Mouse (Mus musculus) midbrain, embryonic 15.5 days (tissue): ENCODE data around the gene Eps15l1. TPM values are rescaled to one million over a fixed set of nuclear protein-coding genes. Genes with fewer than 3 reads are reported as not detected.

Experiments
- ATAC-seq: fragments of 200-750 bp; cut with Nextera tagmentation; replicated peaks from 2 replicates; pipeline ENCODE4 v1.8.0; 2017; ENCODE audit warnings: moderate TSS enrichment
- H3K27ac ChIP-seq: fragments of 300-500 bp; sonication (generic); 2 replicates; pipeline ENCODE4 v1.5.1; 2015; ENCODE audit warnings: mild to moderate bottlenecking, inconsistent platforms
- H3K27me3 ChIP-seq: fragments of 300-500 bp; sonication (generic); replicated peaks from 2 replicates; pipeline ENCODE4 v1.6.1; 2015; ENCODE audit warnings: inconsistent platforms
- H3K36me3 ChIP-seq: fragments of 300-500 bp; sonication (generic); replicated peaks from 2 replicates; pipeline ENCODE4 v1.6.1; 2015; ENCODE audit warnings: inconsistent platforms
- H3K4me1 ChIP-seq: fragments of 300-500 bp; sonication (generic); 2 replicates; pipeline ENCODE4 v1.6.1; 2015; ENCODE audit warnings: inconsistent platforms
- H3K4me2 ChIP-seq: fragments of 300-500 bp; sonication (generic); 2 replicates; pipeline ENCODE4 v1.6.1; 2015; ENCODE audit warnings: inconsistent platforms, mild to moderate bottlenecking, moderate library complexity
- H3K4me3 ChIP-seq: fragments of 300-500 bp; sonication (generic); 2 replicates; pipeline ENCODE4 v1.5.1; 2015; ENCODE audit warnings: mild to moderate bottlenecking, inconsistent platforms
- H3K9ac ChIP-seq: fragments of 300-500 bp; sonication (generic); 2 replicates; pipeline ENCODE4 v1.6.1; 2015; ENCODE audit warnings: mild to moderate bottlenecking, inconsistent platforms
- H3K9me3 ChIP-seq: fragments of 300-500 bp; sonication (generic); 2 replicates; pipeline ENCODE4 v1.6.1; 2016; ENCODE audit warnings: inconsistent platforms
- WGBS: fragments of 180-500 bp; shearing (Covaris S2); methylation state at CpG from one replicate; pipeline ENCODE4 v1.1.7; 2015; ENCODE audit warnings: mixed read lengths; 5-methylcytosine and 5-hydroxymethylcytosine counted together
- polyA plus RNA-seq: library from polyadenylated mRNA; unstranded; fragments of >200 nt; fragmentation: Nextera tagmentation; extraction: Ambion mirVana; gene quantifications from 2 replicates; pipeline ENCODE4 v1.2.1, GENCODE M21; 2015

Gene Eps15l1
- polyA plus RNA-seq, 1 experiment from 2014 or later: 63.7 TPM

DNA sequence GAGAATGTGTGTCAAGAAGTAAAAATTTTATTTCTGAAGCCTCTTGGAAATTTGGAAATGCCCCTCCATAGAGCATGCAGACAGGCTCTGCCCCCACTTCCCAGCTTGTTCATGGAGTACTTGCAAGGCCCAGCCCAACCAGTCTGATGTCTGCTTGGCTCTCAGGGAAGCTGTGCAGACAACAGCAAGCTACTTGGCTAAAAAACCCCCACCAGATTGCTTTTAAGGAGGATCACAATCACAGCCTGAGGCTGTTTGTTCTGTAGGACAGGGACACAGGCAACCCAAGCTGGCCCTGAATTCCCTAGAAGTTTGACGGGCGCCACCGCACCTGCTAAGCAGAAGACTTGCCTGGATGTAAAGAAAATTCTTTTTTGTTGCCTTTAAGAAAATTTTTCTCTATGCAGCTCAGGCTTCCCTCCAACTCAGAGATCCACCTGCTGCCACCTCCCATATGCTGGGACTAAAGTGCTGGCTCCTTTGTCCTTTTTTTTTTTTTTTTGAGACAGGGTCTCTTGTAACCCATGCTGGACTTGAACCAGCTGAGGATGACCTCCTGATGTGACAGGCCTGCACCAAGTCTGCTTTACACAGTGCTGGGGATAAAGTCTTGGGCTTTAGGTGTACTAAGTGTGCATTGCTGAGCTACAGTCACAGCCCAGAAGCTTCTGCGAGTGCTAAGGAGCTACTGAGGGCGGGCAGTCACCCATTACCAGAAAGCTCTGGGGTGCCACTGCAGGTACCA is 78.5 kb downstream of the Eps15l1 start:
- WGBS: 92% methylated on average over 5 of the region's 5 CpGs
- no peak for ATAC-seq
- H3K9ac ChIP-seq: no peak overlapping the region
- no peak overlapping the region for H3K4me2 ChIP-seq
- peaks cover 31% of the 10 kb centered on the region for H3K36me3 ChIP-seq
- H3K27ac ChIP-seq: no peak overlapping the region
- no peaks in the 10 kb centered on the region for H3K27me3 ChIP-seq
- H3K4me1 ChIP-seq: no peaks in the 10 kb centered on the region
- H3K9me3 ChIP-seq: no peaks in the 10 kb centered on the region
- no peak overlapping the region for H3K4me3 ChIP-seq

GRCm38 (mm10) chr8:72337034-72337433 is 84.2 kb downstream of the Eps15l1 start:
- Histone ChIP-seq H3K9me3 (no peaks in the 10 kb centered on the region), H3K27ac (no peak overlapping the region), H3K36me3 (peaks cover 25% of the 10 kb centered on the region), H3K4me1 (no peaks in the 10 kb centered on the region), H3K9ac (no peak overlapping the region), H3K4me3 (no peak overlapping the region), H3K27me3 (no peaks in the 10 kb centered on the region), H3K4me2 (no peak overlapping the region)
- no peak for ATAC-seq

GRCm38 (mm10) chr8:72336273-72336672 is 85.0 kb downstream of the Eps15l1 start:
- Histone ChIP-seq H3K27ac (no peak overlapping the region), H3K4me3 (no peak overlapping the region), H3K9ac (no peak overlapping the region), H3K27me3 (no peaks in the 10 kb centered on the region), H3K4me2 (no peak overlapping the region), H3K4me1 (no peaks in the 10 kb centered on the region), H3K9me3 (no peaks in the 10 kb centered on the region), H3K36me3 (peaks cover 23% of the 10 kb centered on the region)
- WGBS: 81% methylated on average over 2 of the region's 2 CpGs
- ATAC-seq: no peak

GRCm38 (mm10) chr8:72334144-72334641 is 87.1 kb downstream of the Eps15l1 start:
- Histone ChIP-seq H3K4me3 (no peak overlapping the region), H3K27ac (no peak overlapping the region), H3K36me3 (peaks cover 13% of the 10 kb centered on the region), H3K4me2 (no peak overlapping the region), H3K9me3 (no peaks in the 10 kb centered on the region), H3K4me1 (no peaks in the 10 kb centered on the region), H3K9ac (no peak overlapping the region), H3K27me3 (no peaks in the 10 kb centered on the region)
- no peak for ATAC-seq
- 81% methylated on average over 4 of the region's 4 CpGs for WGBS

DNA sequence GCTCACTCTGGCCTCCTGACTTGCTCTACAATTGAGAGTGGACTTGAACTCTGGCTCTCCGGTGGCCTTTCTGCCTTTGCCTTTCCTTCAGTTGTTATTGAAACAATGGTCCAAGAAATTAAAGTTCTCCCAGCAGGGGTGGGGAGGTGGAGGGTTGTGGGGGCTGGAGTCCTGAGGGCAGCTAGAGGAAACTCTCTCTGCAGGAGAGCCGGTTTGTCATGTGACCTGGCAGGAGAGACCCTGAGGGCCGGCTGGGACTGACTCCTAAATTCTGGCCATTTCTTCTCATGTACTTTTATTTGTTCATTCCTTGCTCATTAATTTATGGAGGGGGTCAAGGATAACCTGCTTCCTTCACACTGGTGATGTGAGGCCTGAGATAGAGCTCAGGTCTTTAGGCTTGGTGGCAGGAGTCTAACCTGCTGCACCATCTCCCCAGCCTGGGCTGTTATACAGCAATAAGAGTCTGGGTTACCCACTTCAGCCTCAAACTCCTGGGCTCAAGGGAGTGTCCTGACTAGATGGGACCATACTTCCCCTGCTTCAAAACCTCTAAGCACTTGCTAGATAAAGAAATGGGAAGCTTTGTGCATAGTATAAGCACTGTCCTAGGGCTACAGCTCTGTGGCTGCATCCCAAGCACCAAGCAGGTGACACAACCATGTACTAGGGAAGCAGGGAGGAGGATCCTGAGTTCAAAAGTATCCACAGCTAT is 87.7 kb downstream of the Eps15l1 start:
- 56% methylated on average over 3 of the region's 3 CpGs for WGBS

GRCm38 (mm10) chr8:72331631-72332030 is 89.6 kb downstream of the Eps15l1 start:
- no peak overlapping the region for H3K9ac ChIP-seq
- no peak for ATAC-seq
- no peaks in the 10 kb centered on the region for H3K27me3 ChIP-seq
- no peaks in the 10 kb centered on the region for H3K9me3 ChIP-seq
- WGBS: 93% methylated on average over 4 of the region's 4 CpGs
- no peak overlapping the region for H3K4me3 ChIP-seq
- no peaks in the 10 kb centered on the region for H3K4me1 ChIP-seq
- no peak overlapping the region for H3K27ac ChIP-seq
- no peaks in the 10 kb centered on the region for H3K36me3 ChIP-seq
- H3K4me2 ChIP-seq: no peak overlapping the region

More for the DNA sequence above, 87.7 kb downstream of the Eps15l1 start:
- Histone ChIP-seq H3K4me2 (no peak overlapping the region), H3K9ac (no peak overlapping the region), H3K27me3 (no peaks in the 10 kb centered on the region), H3K4me3 (no peak overlapping the region), H3K27ac (no peak overlapping the region), H3K4me1 (no peaks in the 10 kb centered on the region), H3K9me3 (no peaks in the 10 kb centered on the region), H3K36me3 (peaks cover 9% of the 10 kb centered on the region)
- no peak for ATAC-seq

GRCm38 (mm10) chr8:72330806-72331516 is 90.3 kb downstream of the Eps15l1 start:
- no peak overlapping the region for H3K27ac ChIP-seq
- no peaks in the 10 kb centered on the region for H3K27me3 ChIP-seq
- WGBS: 86% methylated on average over 6 of the region's 6 CpGs
- ATAC-seq: no peak
- no peak overlapping the region for H3K9ac ChIP-seq
- no peaks in the 10 kb centered on the region for H3K4me1 ChIP-seq
- H3K9me3 ChIP-seq: no peaks in the 10 kb centered on the region
- H3K36me3 ChIP-seq: no peaks in the 10 kb centered on the region
- no peak overlapping the region for H3K4me3 ChIP-seq
- no peak overlapping the region for H3K4me2 ChIP-seq

GRCm38 (mm10) chr8:72329116-72329515 is 92.1 kb downstream of the Eps15l1 start:
- no peak overlapping the region for H3K27ac ChIP-seq
- no peaks in the 10 kb centered on the region for H3K9me3 ChIP-seq
- no peak overlapping the region for H3K9ac ChIP-seq
- no peaks in the 10 kb centered on the region for H3K36me3 ChIP-seq
- no peak overlapping the region for H3K4me3 ChIP-seq
- no peaks in the 10 kb centered on the region for H3K27me3 ChIP-seq
- H3K4me2 ChIP-seq: no peak overlapping the region
- no peak for ATAC-seq
- H3K4me1 ChIP-seq: no peaks in the 10 kb centered on the region
- WGBS: 89% methylated on average over 3 of the region's 3 CpGs

GRCm38 (mm10) chr8:72324708-72325107 is 96.6 kb downstream of the Eps15l1 start:
- Histone ChIP-seq H3K27ac (no peak overlapping the region), H3K4me2 (no peak overlapping the region), H3K4me3 (no peak overlapping the region), H3K27me3 (peaks cover 30% of the 10 kb centered on the region), H3K9me3 (no peaks in the 10 kb centered on the region), H3K4me1 (peaks cover 6% of the 10 kb centered on the region), H3K9ac (no peak overlapping the region), H3K36me3 (no peaks in the 10 kb centered on the region)
- 81% methylated on average over 2 of the region's 2 CpGs for WGBS
- ATAC-seq: no peak

GRCm38 (mm10) chr8:72324036-72324706 is 97.1 kb downstream of the Eps15l1 start:
- Histone ChIP-seq H3K36me3 (no peaks in the 10 kb centered on the region), H3K9ac (no peak overlapping the region), H3K4me3 (no peak overlapping the region), H3K4me2 (no peak overlapping the region), H3K4me1 (peaks cover 11% of the 10 kb centered on the region), H3K27me3 (peaks cover 36% of the 10 kb centered on the region), H3K9me3 (no peaks in the 10 kb centered on the region), H3K27ac (no peak overlapping the region)
- no peak for ATAC-seq
- 84% methylated on average over 10 of the region's 10 CpGs for WGBS

DNA sequence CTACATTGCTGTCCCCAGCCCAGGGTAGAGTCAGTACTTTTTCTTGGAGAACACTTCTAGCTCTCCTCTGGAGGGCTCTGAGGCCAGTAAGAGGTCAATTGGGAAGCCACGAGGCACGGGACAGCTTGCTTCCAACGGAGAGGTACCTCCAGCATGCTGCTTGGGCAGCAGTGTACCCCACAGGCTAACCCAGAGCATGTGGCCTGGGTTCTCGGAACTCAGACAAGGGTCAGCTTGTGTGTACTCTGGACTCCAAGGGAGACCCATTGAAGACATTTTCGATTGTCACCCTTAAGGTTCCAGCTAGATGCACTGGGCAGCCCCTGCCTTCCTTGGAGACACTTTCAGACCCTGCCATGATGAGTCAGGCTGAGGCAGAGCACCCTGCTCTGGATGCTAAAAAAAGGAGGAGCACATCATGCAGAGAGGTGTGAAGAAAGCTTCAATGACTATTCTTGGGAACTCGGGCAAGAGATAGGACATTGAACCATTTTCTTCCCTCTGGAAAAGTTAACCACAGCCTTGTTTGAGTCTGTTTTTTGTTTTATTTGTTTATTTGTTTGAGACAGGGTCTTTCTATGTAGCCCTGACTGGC is 98.0 kb downstream of the Eps15l1 start:
- 75% methylated on average over 6 of the region's 6 CpGs for WGBS
- no peak for ATAC-seq
- H3K9me3 ChIP-seq: no peaks in the 10 kb centered on the region
- H3K27me3 ChIP-seq: peaks cover 41% of the 10 kb centered on the region
- no peak overlapping the region for H3K9ac ChIP-seq
- H3K27ac ChIP-seq: no peak overlapping the region
- H3K4me2 ChIP-seq: no peak overlapping the region
- H3K4me1 ChIP-seq: peaks cover 19% of the 10 kb centered on the region
- H3K4me3 ChIP-seq: no peak overlapping the region
- H3K36me3 ChIP-seq: no peaks in the 10 kb centered on the region

DNA sequence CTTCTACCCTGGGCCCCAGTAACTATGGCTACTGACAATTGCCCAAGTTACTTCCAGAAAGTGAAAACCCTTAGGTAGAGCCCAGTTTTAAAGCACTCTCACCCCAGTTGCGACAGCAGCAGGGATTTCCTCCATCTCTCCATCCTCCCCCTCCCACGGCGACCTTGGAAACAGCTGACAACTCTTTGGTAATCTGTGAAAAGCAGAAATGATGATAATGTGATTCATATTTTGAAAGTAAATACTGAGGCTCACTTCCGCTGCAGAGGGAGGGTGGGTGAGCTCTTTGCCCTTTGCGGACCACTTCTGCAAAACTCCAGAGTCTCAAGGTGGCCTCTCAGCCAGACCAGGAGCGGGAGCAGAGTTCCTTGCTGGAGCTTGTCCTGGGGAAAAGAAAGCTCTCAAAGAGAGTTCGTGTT is 98.8 kb downstream of the Eps15l1 start:
- ATAC-seq: no peak
- H3K9me3 ChIP-seq: no peaks in the 10 kb centered on the region
- 77% methylated on average over 7 of the region's 7 CpGs for WGBS
- H3K4me1 ChIP-seq: peaks cover 22% of the 10 kb centered on the region
- peaks cover 41% of the 10 kb centered on the region for H3K27me3 ChIP-seq
- no peak overlapping the region for H3K4me3 ChIP-seq
- H3K9ac ChIP-seq: no peak overlapping the region
- no peaks in the 10 kb centered on the region for H3K36me3 ChIP-seq
- no peak overlapping the region for H3K27ac ChIP-seq
- H3K4me2 ChIP-seq: no peak overlapping the region
